Mouse (Mus musculus) right cerebral cortex, postnatal 25 days (tissue): ENCODE results near the gene Eci2.
"Not testable (repeated sequence)": the region's sequence is repeated elsewhere in the genome, so short reads cannot be mapped to it uniquely, and the experiment has no call there.

Experiments used
- DNase-seq: peaks from one replicate; pipeline ENCODE4 v3.0.0; 2022

Gene Eci2

GRCm38 (mm10) chr13:34991581-34992273 is 35.2 kb downstream of the Eci2 start:
- no peak for DNase-seq

DNA sequence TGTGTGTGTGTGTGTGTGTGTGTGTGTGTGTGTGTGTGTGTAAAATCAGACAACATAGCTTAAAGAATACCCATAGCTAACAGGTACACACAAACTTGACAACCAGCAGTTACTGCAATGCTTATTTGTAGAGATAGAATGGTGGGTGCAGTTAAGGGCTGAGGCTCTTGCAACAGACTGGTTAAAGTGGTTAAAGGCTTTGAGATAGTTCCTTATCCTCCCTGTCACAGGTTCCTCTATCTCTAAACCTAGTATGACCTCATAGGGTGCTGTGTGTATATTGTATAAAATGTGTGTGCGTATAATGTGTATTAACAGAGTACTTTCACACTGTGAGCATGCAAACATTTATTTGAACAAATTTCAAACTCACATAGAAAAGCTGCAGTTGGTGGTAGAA is 43.4 kb downstream of the Eci2 start:
- not testable (repeated sequence) for DNase-seq

DNA sequence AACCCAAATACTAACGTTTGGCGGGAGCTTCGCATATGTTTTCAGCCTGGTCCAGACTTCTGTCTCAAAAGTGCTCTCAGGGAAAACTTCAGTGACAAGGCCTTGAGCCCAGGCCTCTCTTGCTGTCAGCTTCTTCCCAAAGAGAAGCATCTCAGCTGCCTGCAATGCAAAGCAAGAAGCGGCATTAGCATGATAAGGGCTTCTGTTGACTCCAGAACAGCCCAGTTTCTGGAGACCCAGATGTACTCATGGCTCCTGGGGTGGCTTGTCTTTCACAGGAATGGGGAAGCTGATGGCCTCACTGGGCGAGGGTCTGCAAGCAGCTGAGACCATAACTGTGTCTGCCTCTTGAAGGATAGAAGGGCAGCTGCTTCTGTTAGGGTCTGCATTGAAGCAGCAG is 48.3 kb downstream of the Eci2 start:
- not testable (repeated sequence) for DNase-seq

DNA sequence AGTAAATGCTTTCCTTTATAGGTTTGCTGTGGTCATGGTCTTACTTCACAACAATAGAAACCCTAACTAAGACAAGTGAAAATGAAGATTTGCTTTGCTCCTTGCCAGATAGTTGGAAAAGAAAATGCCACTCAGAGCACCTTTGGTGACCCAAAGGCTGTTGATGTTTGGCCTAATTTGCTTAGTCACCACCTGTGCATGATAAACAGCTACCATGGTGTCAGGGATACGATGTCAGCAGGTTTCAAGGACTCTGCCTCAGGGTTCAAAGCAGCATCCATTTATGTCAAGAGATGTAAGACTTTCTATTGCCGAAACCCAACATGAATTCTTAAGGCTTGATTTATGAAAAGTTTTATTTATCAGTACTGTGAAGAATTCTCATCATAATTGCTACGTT is 49.5 kb downstream of the Eci2 start:
- DNase-seq = no peak

DNA sequence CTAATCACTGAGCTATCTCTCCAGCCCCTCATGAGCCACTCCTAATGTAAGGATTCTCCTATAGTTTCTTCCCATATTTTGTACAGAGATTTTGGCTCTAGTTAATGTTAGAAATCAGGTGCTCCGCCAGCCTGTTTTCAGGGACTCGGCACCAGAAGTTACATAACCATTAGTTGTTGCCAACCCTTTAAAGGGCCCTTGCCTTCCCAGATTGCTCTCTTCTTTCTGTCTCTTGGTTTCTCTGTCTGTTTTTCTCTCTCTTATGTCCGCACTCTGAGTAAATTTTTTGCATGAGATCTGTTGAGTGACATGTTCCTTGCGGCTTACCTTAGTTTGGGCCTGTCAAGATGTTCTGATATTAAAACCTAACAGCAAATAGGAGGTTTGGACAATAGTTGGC is 50.8 kb downstream of the Eci2 start:
- no peak for DNase-seq

DNA sequence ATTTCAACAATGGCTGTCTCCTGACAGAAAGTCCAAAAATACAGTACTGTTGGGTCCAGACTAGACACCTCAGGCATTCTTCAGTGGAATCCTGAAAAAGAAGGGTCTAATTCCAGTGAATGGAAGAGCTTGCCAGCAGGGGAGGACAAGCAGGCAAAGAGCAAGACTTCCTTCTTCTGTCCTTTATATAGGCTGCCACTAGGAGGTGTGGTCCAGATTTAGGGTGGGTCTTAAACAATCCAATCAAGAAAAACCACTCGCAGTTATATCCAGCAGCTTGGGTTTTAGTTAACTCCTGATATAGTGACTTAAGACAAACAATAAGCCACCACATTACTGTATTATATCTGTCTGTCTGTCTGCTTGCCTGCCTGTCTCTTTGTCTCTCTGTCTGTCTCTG is 53.1 kb downstream of the Eci2 start:
- no peak for DNase-seq

GRCm38 (mm10) chr13:34973149-34973548 is 53.7 kb downstream of the Eci2 start:
- no peak for DNase-seq

DNA sequence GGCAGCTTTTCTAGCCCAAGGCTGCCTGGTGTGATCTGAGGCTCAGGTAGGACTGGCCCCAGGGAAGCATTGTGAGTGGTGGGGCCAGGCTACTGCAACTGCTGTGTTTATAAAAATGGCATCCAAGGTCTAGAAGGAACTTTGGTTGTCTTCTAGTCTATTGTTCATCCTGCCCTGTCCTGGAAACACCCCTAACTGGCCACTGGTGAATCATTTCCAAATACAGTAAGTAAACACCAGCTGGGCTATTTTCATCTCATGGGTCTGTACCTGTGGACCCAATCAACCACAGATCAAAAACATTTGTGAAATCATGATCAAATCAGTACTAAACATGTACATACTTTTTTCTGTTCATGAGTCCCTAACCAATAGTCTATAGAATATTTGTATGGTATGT is 54.4 kb downstream of the Eci2 start:
- DNase-seq = not testable (repeated sequence)

GRCm38 (mm10) chr13:34965647-34966046 is 61.2 kb downstream of the Eci2 start:
- DNase-seq = not testable (repeated sequence)

DNA sequence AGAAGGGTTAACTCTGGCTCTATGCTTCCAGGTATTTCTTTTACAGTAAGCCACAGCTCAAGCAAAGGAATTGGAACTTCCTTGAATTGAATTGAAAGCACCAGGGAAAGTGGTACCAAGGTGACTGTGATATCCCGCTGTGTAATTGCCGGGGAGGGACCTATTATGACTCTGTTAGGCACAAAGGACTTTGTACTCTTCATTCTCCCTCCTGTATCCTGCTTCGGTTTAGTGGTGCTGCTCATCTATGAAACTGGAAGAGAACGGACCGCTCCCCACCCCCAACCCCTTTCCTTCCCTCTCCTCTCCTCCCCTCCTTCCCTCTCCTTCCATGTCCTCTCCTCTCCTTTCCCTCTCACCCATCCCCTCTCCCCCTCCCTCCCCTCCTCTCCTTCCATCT is 62.0 kb downstream of the Eci2 start:
- DNase-seq = no peak

DNA sequence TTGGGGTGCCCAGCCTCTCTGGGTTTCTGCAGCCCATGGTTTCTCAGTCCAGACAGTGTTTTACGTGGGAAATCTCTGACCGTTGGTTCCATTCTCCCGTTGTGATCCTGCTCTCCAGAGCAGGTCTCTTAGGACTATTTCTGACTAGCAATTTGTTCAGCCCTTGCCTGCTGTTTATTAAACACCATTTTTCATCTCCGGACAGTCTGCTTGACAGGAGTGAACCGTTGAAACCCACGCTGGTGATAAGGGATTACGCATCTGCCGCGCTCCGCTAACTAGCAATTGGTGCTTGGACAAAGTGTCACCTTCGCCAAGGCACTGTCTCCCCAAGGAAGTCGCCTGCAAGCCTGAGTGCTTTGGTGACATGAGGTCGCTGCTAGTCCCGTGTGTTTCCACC is 62.5 kb downstream of the Eci2 start:
- no peak for DNase-seq

- peak; percentile 6 for DNase-seq
Measured at GRCm38 (mm10) chr13:34963511-34964397, 63.1 kb downstream of the Eci2 start, which contains the start of gene Eci3. Gene Eci3 (minus strand): TSS chr13:34963810.

DNA sequence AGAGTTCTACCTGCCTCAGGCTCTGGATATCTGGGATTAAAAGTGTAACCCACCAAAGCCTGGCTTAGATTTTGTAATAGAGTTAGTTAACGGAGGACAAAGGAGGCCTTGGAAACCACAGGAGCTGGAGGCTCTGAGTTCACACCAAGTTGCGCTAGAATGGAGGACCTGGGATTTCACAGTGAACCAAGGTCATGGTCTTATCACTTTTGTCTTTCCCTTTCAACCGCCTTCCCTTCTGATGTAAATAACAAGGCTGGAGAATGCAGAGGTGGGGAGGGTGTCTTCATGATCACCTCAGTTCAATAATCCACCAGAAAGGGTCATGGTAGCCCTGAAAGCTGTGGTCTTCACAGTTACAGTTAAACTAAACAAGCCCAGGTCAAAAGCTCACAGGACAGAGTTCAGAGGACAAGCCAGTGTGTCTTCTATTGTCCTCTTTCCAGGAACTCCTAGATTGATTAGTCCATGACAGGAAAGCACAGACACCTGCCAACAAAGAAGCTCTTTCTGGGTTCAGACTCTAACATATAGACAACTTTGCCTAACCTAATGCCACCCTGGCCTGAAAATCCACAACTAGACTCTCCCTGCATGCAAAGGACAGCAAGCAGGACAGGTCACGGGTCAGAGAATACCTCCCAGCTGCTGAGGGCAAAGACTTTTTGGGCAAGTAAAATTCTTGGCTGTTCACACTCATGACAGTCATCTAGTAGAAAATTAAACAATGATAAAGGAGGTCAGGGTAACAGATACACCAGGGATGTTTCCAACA is 65.7 kb downstream of the Eci2 start:
- DNase-seq = no peak

- DNase-seq = not testable (repeated sequence)
Measured at GRCm38 (mm10) chr13:34958158-34958557, 68.7 kb downstream of the Eci2 start.

- no peak for DNase-seq
Measured at GRCm38 (mm10) chr13:34956901-34957300, 70.0 kb downstream of the Eci2 start.

GRCm38 (mm10) chr13:34951437-34951836 is 75.5 kb downstream of the Eci2 start:
- not testable (repeated sequence) for DNase-seq

DNA sequence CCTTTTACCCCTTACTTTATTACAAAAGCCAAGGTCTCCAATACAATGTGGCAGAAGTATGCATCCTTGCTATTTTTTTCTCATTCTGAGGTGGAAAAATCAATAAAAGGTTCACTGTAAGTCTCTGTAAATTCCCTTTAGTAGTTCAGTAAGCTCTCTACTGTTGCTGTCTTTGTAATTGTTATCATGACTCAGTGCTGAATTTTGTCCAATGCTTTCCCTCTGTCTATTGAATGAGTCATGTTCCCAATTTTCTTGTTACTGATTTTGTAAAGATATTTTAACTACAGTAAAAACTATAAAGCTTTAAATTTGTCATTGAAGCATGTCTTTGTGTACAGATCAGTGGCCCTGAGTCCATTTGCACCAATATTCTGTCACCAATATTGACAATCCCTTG is 84.5 kb downstream of the Eci2 start:
- DNase-seq = no peak

DNA sequence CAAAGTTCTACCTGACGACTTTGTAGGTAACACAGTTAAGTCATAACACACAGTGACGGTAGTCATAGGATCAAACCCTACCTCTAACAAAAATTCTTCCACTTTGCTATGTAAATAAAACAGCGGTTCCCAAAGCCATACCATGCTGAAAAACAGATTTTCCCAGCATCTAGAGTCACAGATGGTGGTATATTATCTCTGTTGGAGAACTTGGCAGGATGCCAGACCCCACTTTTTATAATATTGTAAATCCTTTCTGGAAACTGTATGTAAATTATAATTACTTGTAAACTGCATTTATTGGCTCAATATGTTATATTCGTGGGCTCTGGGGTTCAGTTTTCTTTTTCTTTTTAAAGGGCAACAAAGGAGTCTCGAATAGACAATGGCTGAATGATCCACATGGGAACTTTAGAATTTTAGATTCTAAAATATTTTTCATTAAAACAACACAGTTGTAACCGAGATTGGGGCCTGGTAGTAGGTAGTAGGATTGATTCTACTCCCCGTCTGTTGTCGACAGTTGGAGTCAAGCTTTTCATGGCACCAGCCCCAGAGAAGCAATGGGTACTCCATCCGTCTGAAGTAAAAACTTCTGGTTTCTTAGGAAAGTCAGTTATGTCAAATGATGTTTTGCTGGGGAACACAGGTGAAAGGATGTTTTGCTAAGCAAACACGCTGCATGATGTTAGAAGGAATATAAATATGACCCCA is 91.8 kb downstream of the Eci2 start:
- DNase-seq = no peak
